In genomic region chrX:48285651-48286021, GRCm38 (mm10) we compare ENCODE assay signal across 8 mouse cellular contexts. TPM values are rescaled to one million over a fixed set of nuclear protein-coding genes. Genes with fewer than 3 reads are reported as not detected.
DNase-seq lines count a peak whose midpoint lies in the region; ATAC-seq and TF ChIP-seq lines count a peak whose summit lies in the region.

No protein-coding gene starts in this region.

- H3K36me3 ChIP-seq in heart, postnatal 0 days (replicated peaks; ENCODE audit: control insufficient read depth, insufficient read depth, low read length), result 0 out of 2 replicates have a peak, but pooled peaks cover 5% of the 10 kb centered on the region
- H3K36me3 ChIP-seq in midbrain, embryonic 16.5 days (ENCODE audit: control insufficient read depth, insufficient read depth, low read length), result no peaks in the 10 kb centered on the region

- ATAC-seq in heart, postnatal 0 days (ENCODE audit: insufficient read depth, low read depth), result no peak; the same call in 1 of the 2 replicates
- ATAC-seq in midbrain, embryonic 16.5 days, result peak; percentile 57

- peak overlapping the region; percentile 53 for H3K4me3 ChIP-seq in embryonic fibroblast, embryonic 13.5 days (ENCODE audit: insufficient read depth, low read length)
- peak overlapping the region; percentile 57 for H3K4me3 ChIP-seq in heart, postnatal 0 days (ENCODE audit: low read depth, low read length)
- H3K4me3 ChIP-seq in midbrain, embryonic 16.5 days (ENCODE audit: low read depth, low read length), result peak overlapping the region; percentile 45

- TF ChIP-seq EP300 in heart, postnatal 0 days (IDR thresholded peaks at IDR 0.05; ENCODE audit: low read depth), result 0 out of 2 replicates have a peak, but pooled peaks have one; percentile 6

- TF ChIP-seq POLR2A in embryonic fibroblast, embryonic 13.5 days (IDR thresholded peaks at IDR 0.05; ENCODE audit: low read depth, low read length), result 0 out of 2 replicates have a peak, but pooled peaks have one; percentile 28

- DNase-seq in cerebellum, adult 11 months, result peak; percentile 63
- DNase-seq in cerebellum, postnatal 10 days, result no peak
- peak; percentile 10 to 12 for DNase-seq in CD8-positive naive resting alpha-beta T cell, adult 2 months (ENCODE audit: low read depth in 2 of 2, low spot score in 2 of 2)
- peak; percentile 17 for DNase-seq in heart, postnatal 0 days (ENCODE audit: low spot score)
- DNase-seq in layer of hippocampus, postnatal 36 days, result peak; percentile 16 to 28
- DNase-seq in urinary bladder, adult 2 months (ENCODE audit: low spot score), result peak; percentile 51

- no peaks in the 10 kb centered on the region for H3K27me3 ChIP-seq in heart, postnatal 0 days (ENCODE audit: control insufficient read depth, insufficient read depth, low read length)
- no peaks in the 10 kb centered on the region for H3K27me3 ChIP-seq in midbrain, embryonic 16.5 days (ENCODE audit: control insufficient read depth, insufficient read depth, low read depth, low read length)

- TF ChIP-seq CTCF in embryonic fibroblast, embryonic 13.5 days (IDR thresholded peaks at IDR 0.05; ENCODE audit: borderline replicate concordance, insufficient read depth, low read length), result no peak
- TF ChIP-seq CTCF in heart, postnatal 0 days (IDR thresholded peaks at IDR 0.05; ENCODE audit: low read depth), result no peak

- no peaks in the 10 kb centered on the region for H3K9me3 ChIP-seq in heart, postnatal 0 days (replicated peaks; ENCODE audit: control insufficient read depth, low read length)
- H3K9me3 ChIP-seq in midbrain, embryonic 16.5 days (replicated peaks; ENCODE audit: control insufficient read depth, low read length, poor library complexity, severe bottlenecking), result no peaks in the 10 kb centered on the region

- H3K27ac ChIP-seq in embryonic fibroblast, embryonic 13.5 days (ENCODE audit: insufficient read depth, low read length), result no peak overlapping the region
- H3K27ac ChIP-seq in heart, postnatal 0 days (ENCODE audit: low read depth), result peak overlapping the region; percentile 48; the same call in 1 of the 2 replicates
- H3K27ac ChIP-seq in midbrain, embryonic 16.5 days (ENCODE audit: low read length), result peak overlapping the region; percentile 35

- peak overlapping the region; percentile 70 for H3K4me2 ChIP-seq in heart, postnatal 0 days (ENCODE audit: low read depth, low read length)
- peak overlapping the region; percentile 53 for H3K4me2 ChIP-seq in midbrain, embryonic 16.5 days (ENCODE audit: low read length)

- H3K4me1 ChIP-seq in embryonic fibroblast, embryonic 13.5 days (ENCODE audit: control insufficient read depth, insufficient read depth, low read length), result no peaks in the 10 kb centered on the region
- H3K4me1 ChIP-seq in heart, postnatal 0 days (ENCODE audit: control insufficient read depth, insufficient read depth), result no peaks in the 10 kb centered on the region
- H3K4me1 ChIP-seq in midbrain, embryonic 16.5 days (ENCODE audit: control insufficient read depth, insufficient read depth, low read length), result no peaks in the 10 kb centered on the region

- peak overlapping the region; percentile 33 for H3K9ac ChIP-seq in heart, postnatal 0 days (replicated peaks; ENCODE audit: low read depth, low read length)
- peak overlapping the region; percentile 59 for H3K9ac ChIP-seq in midbrain, embryonic 16.5 days (ENCODE audit: low read depth, low read length)

- 16% methylated on average over 28 of the region's 34 CpGs for WGBS in heart, postnatal 0 days
- WGBS in midbrain, embryonic 16.5 days, result 24% methylated on average over 27 of the region's 34 CpGs

RNA-seq across cellular contexts. Expression of gene Utp14a, which starts 29.0 kb away (rescaled TPM):
- 26.9 and 29.3 TPM in 2 replicates for polyA plus RNA-seq in embryonic fibroblast, embryonic 13.5 days (2011; ENCODE audit: insufficient read length, low read depth, missing spikeins)
- 3.4 and 6.0 TPM in 2 replicates for total RNA-seq in heart, postnatal 0 days (2014; rRNA removed; ENCODE audit: low replicate concordance)
- polyA plus RNA-seq in heart, postnatal 0 days (2015; fragmentation: Nextera tagmentation; extraction: Ambion mirVana), result 9.6 and 9.9 TPM in 2 replicates
- 10 to 100 TPM; 17.7 to 18.2 TPM for total RNA-seq in layer of hippocampus, postnatal 36 days (2021)
- polyA plus RNA-seq in midbrain, embryonic 16.5 days (2015; fragmentation: Nextera tagmentation; extraction: Ambion mirVana), result 13.8 and 14.2 TPM in 2 replicates
- polyA plus RNA-seq in urinary bladder, adult 2 months (2012; rRNA removed), result 18.2 and 18.9 TPM in 2 replicates

RNA-seq across cellular contexts. Expression of gene Bcorl1, which starts 55.5 kb away (rescaled TPM):
- polyA plus RNA-seq in embryonic fibroblast, embryonic 13.5 days (2011; ENCODE audit: insufficient read length, low read depth, missing spikeins), result 9.2 and 9.7 TPM in 2 replicates
- total RNA-seq in heart, postnatal 0 days (2014; rRNA removed; ENCODE audit: low replicate concordance), result 4.3 and 7.2 TPM in 2 replicates
- polyA plus RNA-seq in heart, postnatal 0 days (2015; fragmentation: Nextera tagmentation; extraction: Ambion mirVana), result 2.0 TPM in 2 replicates
- total RNA-seq in layer of hippocampus, postnatal 36 days (2021), result 10 to 100 TPM; 16.4 to 18.3 TPM
- 6.7 and 8.6 TPM in 2 replicates for polyA plus RNA-seq in midbrain, embryonic 16.5 days (2015; fragmentation: Nextera tagmentation; extraction: Ambion mirVana)
- polyA plus RNA-seq in urinary bladder, adult 2 months (2012; rRNA removed), result 2.5 and 5.2 TPM in 2 replicates

Comparison
In these comparisons a context has a peak if more than half of its experiments do, and no peak if none do; other contexts are left out.
1. DNase-seq: peak in cerebellum, adult 11 months (single experiment), CD8-positive naive resting alpha-beta T cell, adult 2 months (2 of 2), heart, postnatal 0 days (single experiment), layer of hippocampus, postnatal 36 days (2 of 2) and urinary bladder, adult 2 months (single experiment); none in cerebellum, postnatal 10 days (0 of 2).
2. Peak in every context shown above with its lines, with median percentiles within 50 percentile points of each other: H3K4me3 ChIP-seq.